Mouse (Mus musculus): Measurements from ENCODE around the gene Efna2.
A peak's percentile ranks its signal among the peaks of the same experiment; 100 is the strongest.

DNA sequence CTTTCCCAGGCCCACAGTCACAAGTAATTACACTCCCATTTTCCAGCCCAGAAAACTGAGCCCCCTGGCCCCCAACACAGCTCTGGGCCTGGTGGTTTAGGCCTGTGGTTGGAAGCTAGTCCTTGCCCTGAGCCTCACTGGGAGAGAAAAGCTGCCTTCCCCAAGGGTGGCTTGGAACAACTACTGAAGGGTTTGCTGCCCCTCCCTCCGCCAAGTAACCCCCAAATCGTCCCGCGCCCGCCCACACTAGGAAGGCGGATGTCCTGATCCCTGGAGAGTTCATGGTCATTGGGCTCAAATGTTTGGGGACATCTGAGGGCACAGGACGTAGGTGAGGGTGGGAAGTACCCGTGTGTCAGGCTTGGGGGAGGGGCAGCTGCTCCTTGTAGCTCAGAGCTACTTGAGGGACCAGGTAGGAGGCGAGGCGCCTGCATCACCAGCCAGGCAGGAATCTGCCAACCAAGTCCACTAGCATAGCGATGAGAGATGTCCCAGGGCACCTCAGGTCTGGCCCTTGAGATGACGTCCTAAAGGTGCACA is 20.2 kb upstream of the Efna2 start:
- no peak for TF ChIP-seq CTCF (conservative IDR thresholded peaks at IDR 0.05 in 1 of 2, IDR thresholded peaks at IDR 0.05 in 1 of 2; ENCODE audit: low read depth in 2 of 2, low read length in 2 of 2)
- TF ChIP-seq POLR2A (IDR thresholded peaks at IDR 0.05; ENCODE audit: low read depth, low read length), result no peak; the same call in 1 of the 2 replicates
- TF ChIP-seq RAD21 (IDR thresholded peaks at IDR 0.05; ENCODE audit: low read depth, low read length), result no peak
- TF ChIP-seq ZMIZ1 (IDR thresholded peaks at IDR 0.05; ENCODE audit: low read depth, low read length), result peak; percentile 51
- no peak for TF ChIP-seq HCFC1 (IDR thresholded peaks at IDR 0.05; ENCODE audit: low read depth, low read length)
- no peak for TF ChIP-seq ETS1 (conservative IDR thresholded peaks at IDR 0.05; ENCODE audit: low read depth, low read length)
- TF ChIP-seq USF1 (IDR thresholded peaks at IDR 0.05; ENCODE audit: low read depth, low read length), result no peak
- TF ChIP-seq MAFK (IDR thresholded peaks at IDR 0.05; ENCODE audit: insufficient replicate concordance, low read length), result no peak
- no peak for TF ChIP-seq NELFE (IDR thresholded peaks at IDR 0.05; ENCODE audit: low read depth, low read length)
- no peak; the same call in 1 of the 2 replicates for TF ChIP-seq CHD1 (IDR thresholded peaks at IDR 0.05; ENCODE audit: low read depth, low read length)
- no peak; the same call in 1 of the 2 replicates for TF ChIP-seq TCF12 (IDR thresholded peaks at IDR 0.05; ENCODE audit: low read depth, low read length)
- TF ChIP-seq SIN3A (IDR thresholded peaks at IDR 0.05; ENCODE audit: low read length), result no peak
- TF ChIP-seq ZNF384 (IDR thresholded peaks at IDR 0.05; ENCODE audit: low read depth, low read length), result no peak

Data from CH12.LX (cell line).